Mouse (Mus musculus) heart, adult 8-10 months (tissue): ENCODE data around the gene Ncln. TPM values are rescaled to one million over a fixed set of nuclear protein-coding genes. Genes with fewer than 3 reads are reported as not detected.

Experiments
- DNase-seq: peaks from one replicate; pipeline ENCODE4 v3.0.0; 2022; ENCODE audit warnings: low spot score
- total RNA-seq, 4 experiments: library from RNA; stranded (reverse); gene quantifications; 2 replicates each; pipeline ENCODE4 v1.2.4; 2022

Ncln gene
- total RNA-seq, 4 experiments from 2014 or later = 48.7 to 72.7 (median 66.7) TPM

DNA sequence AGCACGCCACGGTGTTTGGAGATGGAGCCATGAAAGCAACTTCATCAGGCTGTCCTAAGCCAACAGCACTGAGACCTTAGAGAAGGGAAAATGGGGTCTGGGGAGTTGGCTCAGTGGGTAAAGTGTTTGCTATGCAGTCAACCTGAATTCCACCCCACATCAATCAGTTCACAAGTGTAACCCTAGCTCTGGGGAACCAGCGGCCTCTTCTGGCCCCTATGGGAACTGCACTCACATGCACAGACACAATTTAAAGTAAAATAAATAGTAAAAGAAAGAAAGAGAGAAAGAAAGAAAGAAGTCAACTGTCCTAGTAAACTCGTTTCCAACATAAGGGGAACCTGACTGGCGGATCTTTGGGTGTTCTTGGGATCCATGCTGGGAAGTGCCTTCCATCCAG, 17.6 kb upstream of the Ncln start:
- DNase-seq = no peak

GRCm38 (mm10) chr10:81510246-81510810, 14.1 kb upstream of the Ncln start:
- no peak for DNase-seq

DNA sequence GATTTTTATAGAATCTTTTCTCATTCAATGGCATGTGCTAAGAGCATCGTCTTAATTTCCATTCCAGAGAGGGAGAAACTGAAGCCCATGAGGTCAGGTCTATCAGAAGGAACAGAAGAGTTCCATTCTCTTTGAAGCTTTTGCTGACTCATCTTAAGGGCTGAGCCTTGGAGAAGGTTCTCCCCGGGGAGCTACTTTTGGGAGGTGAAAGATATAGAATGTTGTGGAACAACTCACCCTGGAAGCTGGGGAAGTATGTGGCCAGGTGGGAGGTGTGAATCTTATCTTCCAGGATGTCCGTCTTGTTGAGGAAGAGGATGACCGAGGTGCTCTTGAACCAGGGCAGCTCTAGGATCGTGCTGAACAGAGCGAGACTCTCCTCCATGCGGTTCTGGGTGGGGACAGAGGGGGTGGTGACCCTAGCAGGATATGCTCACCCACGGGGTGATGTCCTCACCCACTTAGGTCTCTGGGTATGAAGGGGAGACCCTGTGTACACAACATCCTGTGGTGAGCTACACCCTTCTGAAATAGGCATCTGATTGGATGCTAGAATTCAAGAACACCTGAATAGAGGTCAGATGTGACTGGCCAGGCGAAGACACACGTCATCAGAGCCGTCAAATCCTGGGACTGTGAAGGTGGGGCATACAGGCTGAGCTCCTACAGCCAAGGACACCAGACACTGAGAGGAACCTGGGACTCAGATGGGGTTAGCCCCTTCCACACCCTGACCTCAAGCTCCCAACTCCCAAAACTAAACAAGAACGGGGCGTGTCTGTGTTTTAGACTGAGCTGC, 11.7 kb upstream of the Ncln start:
- DNase-seq = no peak

GRCm38 (mm10) chr10:81507095-81507494, 10.9 kb upstream of the Ncln start:
- DNase-seq = no peak

GRCm38 (mm10) chr10:81505016-81505664, 8.9 kb upstream of the Ncln start:
- no peak for DNase-seq

- peak; percentile 89 for DNase-seq
Observed at GRCm38 (mm10) chr10:81502658-81503057, 6.5 kb upstream of the Ncln start.

- no peak for DNase-seq
Observed at GRCm38 (mm10) chr10:81501863-81502262, 5.7 kb upstream of the Ncln start.

- no peak for DNase-seq
Observed at GRCm38 (mm10) chr10:81500032-81500431, 3.8 kb upstream of the Ncln start, which contains the start of gene S1pr4. TSS of gene S1pr4 (minus strand) at chr10:81500132.

GRCm38 (mm10) chr10:81499250-81499901, 3.2 kb upstream of the Ncln start:
- DNase-seq = peak; percentile 46

GRCm38 (mm10) chr10:81498316-81499249, 2.4 kb upstream of the Ncln start:
- no peak for DNase-seq

GRCm38 (mm10) chr10:81497401-81498270, 1.4 kb upstream of the Ncln start:
- no peak for DNase-seq

- DNase-seq = no peak
Observed at GRCm38 (mm10) chr10:81496969-81497368, 777 bp upstream of the Ncln start.

GRCm38 (mm10) chr10:81495616-81496263, 452 bp downstream of the Ncln start:
- DNase-seq = no peak

GRCm38 (mm10) chr10:81495151-81495550, 1.0 kb downstream of the Ncln start:
- DNase-seq = no peak

DNA sequence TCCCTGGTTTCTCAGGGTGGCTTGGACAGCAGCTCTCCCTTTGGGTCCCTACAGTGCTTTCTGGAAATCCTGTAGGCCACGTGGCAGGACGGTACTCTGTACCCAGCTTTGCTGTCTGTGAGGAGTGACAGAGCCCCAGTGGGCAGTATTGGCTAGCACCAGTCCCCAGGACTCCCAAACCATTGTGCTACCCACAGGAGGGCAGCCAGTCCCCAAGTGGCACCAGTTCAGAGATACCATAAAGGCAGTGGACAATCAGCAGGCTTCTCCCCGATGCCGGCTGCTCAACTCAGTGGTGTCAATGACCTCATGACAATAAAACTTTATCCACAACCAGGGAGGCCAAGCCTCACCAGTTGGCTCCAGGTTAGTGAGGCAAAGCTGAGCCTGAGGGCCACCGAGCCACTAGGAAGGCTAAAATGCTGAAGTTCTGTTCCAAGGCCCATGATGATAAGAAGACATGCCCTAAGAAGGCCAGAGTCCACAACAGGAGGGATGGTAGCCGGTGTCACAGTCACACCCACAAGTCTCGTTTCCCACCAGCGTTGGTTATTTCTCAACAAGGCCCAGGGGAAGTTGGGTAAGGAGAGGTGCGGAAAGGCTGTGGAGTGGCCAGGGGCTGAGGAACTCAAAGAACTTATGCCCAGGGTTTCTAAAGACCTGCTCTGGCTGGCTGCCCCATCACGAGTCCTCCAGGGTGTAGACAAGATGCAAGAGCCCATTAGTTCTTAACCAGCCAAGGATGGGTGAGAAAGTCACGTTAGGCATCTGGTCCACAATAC, 1.7 kb downstream of the Ncln start:
- DNase-seq = no peak

- no peak for DNase-seq
Observed at GRCm38 (mm10) chr10:81493601-81494220, 2.5 kb downstream of the Ncln start.

DNA sequence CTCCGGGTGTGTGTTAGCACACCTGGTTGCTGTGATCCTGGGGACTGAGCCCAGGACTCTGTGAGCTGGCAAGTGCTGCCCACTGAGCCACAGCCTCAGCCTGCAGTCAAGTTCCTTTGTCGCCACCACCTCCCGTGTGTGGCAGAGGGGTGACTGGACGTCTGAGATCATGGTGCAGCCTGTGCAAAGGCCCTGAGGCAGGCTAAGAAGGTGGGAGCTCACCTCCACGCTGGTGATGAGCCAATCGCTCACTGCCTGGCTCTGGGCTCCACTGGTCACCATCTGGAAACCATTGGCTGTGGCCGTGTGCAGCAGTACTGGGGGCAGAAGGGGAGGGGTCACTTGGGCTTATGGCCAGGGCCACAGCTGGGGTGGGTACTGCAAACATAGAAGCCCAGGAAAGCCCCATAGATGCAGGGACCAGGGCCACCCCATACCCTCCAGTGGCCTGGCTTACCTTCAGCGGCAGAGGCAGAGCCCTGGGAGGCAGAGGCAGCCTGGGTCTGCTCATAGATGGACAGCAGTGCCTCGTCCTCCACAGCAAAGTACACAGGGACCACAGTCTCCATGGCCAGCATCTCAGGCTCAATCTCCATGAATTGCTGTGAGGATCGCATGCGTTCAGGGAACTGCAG, 3.5 kb downstream of the Ncln start:
- no peak for DNase-seq

- DNase-seq = no peak
Observed at GRCm38 (mm10) chr10:81491018-81491417, 5.2 kb downstream of the Ncln start.
